ENCODE assay signal across 8 mouse cellular contexts in genomic region chr11:70669582-70670345, GRCm38 (mm10). TPM values are rescaled to one million over a fixed set of nuclear protein-coding genes. Genes with fewer than 3 reads are reported as not detected.
DNase-seq lines count a peak whose midpoint lies in the region; ATAC-seq and TF ChIP-seq lines count a peak whose summit lies in the region.

No protein-coding gene starts in this region.

- peak; percentile 47 for ATAC-seq in forebrain, embryonic 14.5 days
- ATAC-seq in lung, embryonic 16.5 days (ENCODE audit: low read depth): peak; percentile 23

- peak overlapping the region; percentile 97 for H3K4me2 ChIP-seq in forebrain, embryonic 14.5 days (ENCODE audit: low read length)
- H3K4me2 ChIP-seq in lung, embryonic 16.5 days (ENCODE audit: low read depth, low read length): peak overlapping the region; percentile 87

- TF ChIP-seq POLR2A in olfactory bulb, adult 2 months (IDR thresholded peaks at IDR 0.05; ENCODE audit: insufficient read depth, low read depth, low read length): no peak

- H3K9me3 ChIP-seq in ES-E14 (ENCODE audit: control insufficient read depth, insufficient read depth, low read depth, low read length): no peaks in the 10 kb centered on the region
- H3K9me3 ChIP-seq in forebrain, embryonic 14.5 days (replicated peaks; ENCODE audit: control insufficient read depth, low read length): no peaks in the 10 kb centered on the region
- no peaks in the 10 kb centered on the region for H3K9me3 ChIP-seq in lung, embryonic 16.5 days (ENCODE audit: control insufficient read depth, low read length)

- H3K4me3 ChIP-seq in ES-E14 (ENCODE audit: insufficient read depth in 1 of 2, low read depth in 1 of 2, low read length in 2 of 2, poor library complexity in 1 of 2, severe bottlenecking in 1 of 2): peak overlapping the region; percentile 74 to 84
- H3K4me3 ChIP-seq in forebrain, embryonic 14.5 days (ENCODE audit: low read depth, low read length): peak overlapping the region; percentile 68
- H3K4me3 ChIP-seq in lung, embryonic 16.5 days (ENCODE audit: low read length): peak overlapping the region; percentile 69
- peak overlapping the region; percentile 70 for H3K4me3 ChIP-seq in olfactory bulb, adult 2 months (ENCODE audit: insufficient read depth, low read depth, low read length)

- no peaks in the 10 kb centered on the region for H3K27me3 ChIP-seq in forebrain, embryonic 14.5 days (replicated peaks; ENCODE audit: control insufficient read depth, insufficient read depth, low read length)
- H3K27me3 ChIP-seq in lung, embryonic 16.5 days (ENCODE audit: control insufficient read depth, insufficient read depth, low read depth, low read length): no peaks in the 10 kb centered on the region

- no peak for TF ChIP-seq CTCF in olfactory bulb, adult 2 months (IDR thresholded peaks at IDR 0.05; ENCODE audit: insufficient read depth, low read depth, low read length)

- intact Hi-C loops in heart, postnatal 25 days (cut with DNase I): loop anchor here (2.0 kb wide), 1 partner anchor 15 kb away; the partner anchor contains the start of gene Pfn1

- DNase-seq in ES-E14 (ENCODE audit: low read depth, low spot score): peak; percentile 68
- peak; percentile 43 for DNase-seq in c-Kit-negative CD71-positive TER-119-positive erythroid progenitor cells, embryonic 14.5 days (ENCODE audit: low read depth, low spot score)
- DNase-seq in forebrain, embryonic 14.5 days (ENCODE audit: low spot score): peak; percentile 78
- peak; percentile 66 for DNase-seq in heart, postnatal 25 days (ENCODE audit: low spot score)
- peak; percentile 43 to 75 for DNase-seq in layer of hippocampus, adult 18-20 months (ENCODE audit: low spot score in 2 of 2)
- DNase-seq in thymus, postnatal 25 days: peak; percentile 94

- H3K4me1 ChIP-seq in ES-E14 (ENCODE audit: control insufficient read depth in 2 of 2, insufficient read depth in 2 of 2, low read length in 2 of 2, poor library complexity in 1 of 2): peaks cover 0 to 13% of the 10 kb centered on the region in 2 experiments; a peak in 2 of 4 replicates
- peaks cover 14% of the 10 kb centered on the region for H3K4me1 ChIP-seq in forebrain, embryonic 14.5 days (ENCODE audit: control insufficient read depth, insufficient read depth, low read length)
- H3K4me1 ChIP-seq in lung, embryonic 16.5 days (replicated peaks; ENCODE audit: control insufficient read depth, insufficient read depth, low read length): peaks cover 16% of the 10 kb centered on the region
- peaks cover 15% of the 10 kb centered on the region for H3K4me1 ChIP-seq in olfactory bulb, adult 2 months (ENCODE audit: control insufficient read depth, insufficient read depth, low read length)

- H3K27ac ChIP-seq in ES-E14 (ENCODE audit: insufficient read depth, low read depth, low read length, poor library complexity, severe bottlenecking): peak overlapping the region; percentile 95
- peak overlapping the region; percentile 96 for H3K27ac ChIP-seq in forebrain, embryonic 14.5 days (ENCODE audit: low read depth, low read length)
- H3K27ac ChIP-seq in lung, embryonic 16.5 days (ENCODE audit: low read length): peak overlapping the region; percentile 99
- H3K27ac ChIP-seq in olfactory bulb, adult 2 months (ENCODE audit: insufficient read depth, low read depth, low read length): peak overlapping the region; percentile 96

- in situ Hi-C loops in ES-E14 (cut with MboI; ENCODE audit: low sequenced_read_pairs in 2 of 2, unreplicated experiment in 2 of 2): no loop called here

- peak overlapping the region; percentile 95 for H3K9ac ChIP-seq in ES-E14 (ENCODE audit: insufficient read depth, low read depth, low read length, poor library complexity, severe bottlenecking)
- H3K9ac ChIP-seq in forebrain, embryonic 14.5 days (ENCODE audit: low read length): peak overlapping the region; percentile 83
- peak overlapping the region; percentile 81 for H3K9ac ChIP-seq in lung, embryonic 16.5 days (ENCODE audit: low read length)

- WGBS in forebrain, embryonic 14.5 days: under 1% methylated on average over 31 of the region's 31 CpGs
- under 1% methylated on average over 31 of the region's 31 CpGs for WGBS in lung, embryonic 16.5 days
- under 1% methylated on average over 31 of the region's 31 CpGs for WGBS in olfactory bulb, adult 2 months

- H3K36me3 ChIP-seq in ES-E14 (ENCODE audit: control insufficient read depth, insufficient read depth, low read length, poor library complexity, severe bottlenecking): peaks cover 15% of the 10 kb centered on the region
- peaks cover 36% of the 10 kb centered on the region for H3K36me3 ChIP-seq in forebrain, embryonic 14.5 days (ENCODE audit: control insufficient read depth, insufficient read depth, low read length)
- H3K36me3 ChIP-seq in lung, embryonic 16.5 days (ENCODE audit: control insufficient read depth, insufficient read depth, low read length): peaks cover 6% of the 10 kb centered on the region; the same call in 1 of the 2 replicates

TF ChIP-seq in ES-E14, 5 proteins besides CTCF, POLR2A, EP300 and RAD21:
- TF ChIP-seq HCFC1 (IDR thresholded peaks at IDR 0.05; ENCODE audit: borderline replicate concordance, insufficient read depth, low read length) (0 out of 2 replicates have a peak, but pooled peaks have one; percentile 52), MAFK (IDR thresholded peaks at IDR 0.05; ENCODE audit: insufficient read depth, low read depth, low read length) (no peak)

RNA-seq across cellular contexts. Expression of gene Spag7, which starts 0.5 kb away (rescaled TPM):
- 68.0 and 74.5 TPM in 2 replicates for total RNA-seq in ES-E14 (2012; rRNA removed)
- 65.4 and 83.9 TPM in 2 replicates for polyA plus RNA-seq in forebrain, embryonic 14.5 days (2014; fragmentation: Nextera tagmentation; extraction: Ambion mirVana)
- total RNA-seq in heart, postnatal 25 days (2021): 10 to 100 TPM; 89.8 to 99.5 TPM
- 10 to 100 TPM; 50.5 to 51.9 TPM for total RNA-seq in layer of hippocampus, adult 18-20 months (2021)
- 159 and 172 TPM in 2 replicates for polyA plus RNA-seq in lung, embryonic 16.5 days (2015; fragmentation: Nextera tagmentation; extraction: Ambion mirVana)
- not detected in 2 replicates for polyA plus RNA-seq in olfactory bulb, adult 2 months (2012; ENCODE audit: insufficient read depth, insufficient read length, low replicate concordance, missing spikeins)

RNA-seq across cellular contexts. Expression of gene Eno3, which starts 12.8 kb away (rescaled TPM):
- 21.1 and 31.7 TPM in 2 replicates for total RNA-seq in ES-E14 (2012; rRNA removed)
- polyA plus RNA-seq in forebrain, embryonic 14.5 days (2014; fragmentation: Nextera tagmentation; extraction: Ambion mirVana): 5.7 and 5.9 TPM in 2 replicates
- 1,000 to 10,000 TPM; 2,028 to 2,111 TPM for total RNA-seq in heart, postnatal 25 days (2021)
- 1 to 10 TPM; 6.0 to 9.9 TPM for total RNA-seq in layer of hippocampus, adult 18-20 months (2021)
- polyA plus RNA-seq in lung, embryonic 16.5 days (2015; fragmentation: Nextera tagmentation; extraction: Ambion mirVana): 37.9 and 56.8 TPM in 2 replicates
- polyA plus RNA-seq in olfactory bulb, adult 2 months (2012; ENCODE audit: insufficient read depth, insufficient read length, low replicate concordance, missing spikeins): not detected in 2 replicates

RNA-seq across cellular contexts. Expression of gene Pfn1, which starts 15.3 kb away (rescaled TPM):
- 474 and 732 TPM in 2 replicates for total RNA-seq in ES-E14 (2012; rRNA removed)
- 793 and 798 TPM in 2 replicates for polyA plus RNA-seq in forebrain, embryonic 14.5 days (2014; fragmentation: Nextera tagmentation; extraction: Ambion mirVana)
- 100 to 1,000 TPM; 290 to 310 TPM for total RNA-seq in heart, postnatal 25 days (2021)
- 100 to 1,000 TPM; 326 to 341 TPM for total RNA-seq in layer of hippocampus, adult 18-20 months (2021)
- 1,825 and 2,189 TPM in 2 replicates for polyA plus RNA-seq in lung, embryonic 16.5 days (2015; fragmentation: Nextera tagmentation; extraction: Ambion mirVana)
- polyA plus RNA-seq in olfactory bulb, adult 2 months (2012; ENCODE audit: insufficient read depth, insufficient read length, low replicate concordance, missing spikeins): 496 and 550 TPM in 2 replicates

RNA-seq across cellular contexts. Expression of gene Camta2, which starts 18.1 kb away (rescaled TPM):
- total RNA-seq in ES-E14 (2012; rRNA removed): 3.9 and 5.6 TPM in 2 replicates
- 8.7 and 14.9 TPM in 2 replicates for polyA plus RNA-seq in forebrain, embryonic 14.5 days (2014; fragmentation: Nextera tagmentation; extraction: Ambion mirVana)
- total RNA-seq in heart, postnatal 25 days (2021): 10 to 100 TPM; 36.3 to 42.1 TPM
- 100 to 1,000 TPM; 330 to 389 TPM for total RNA-seq in layer of hippocampus, adult 18-20 months (2021)
- 14.8 and 15.6 TPM in 2 replicates for polyA plus RNA-seq in lung, embryonic 16.5 days (2015; fragmentation: Nextera tagmentation; extraction: Ambion mirVana)
- polyA plus RNA-seq in olfactory bulb, adult 2 months (2012; ENCODE audit: insufficient read depth, insufficient read length, low replicate concordance, missing spikeins): not detected in 2 replicates

RNA-seq across cellular contexts. Expression of gene Slc25a11, which starts 22.5 kb away (rescaled TPM):
- total RNA-seq in ES-E14 (2012; rRNA removed): 84.5 and 97.4 TPM in 2 replicates
- 165 and 190 TPM in 2 replicates for polyA plus RNA-seq in forebrain, embryonic 14.5 days (2014; fragmentation: Nextera tagmentation; extraction: Ambion mirVana)
- total RNA-seq in heart, postnatal 25 days (2021): 100 to 1,000 TPM; 550 to 562 TPM
- total RNA-seq in layer of hippocampus, adult 18-20 months (2021): 100 to 1,000 TPM; 121 to 123 TPM
- polyA plus RNA-seq in lung, embryonic 16.5 days (2015; fragmentation: Nextera tagmentation; extraction: Ambion mirVana): 156 and 171 TPM in 2 replicates
- not detected in 2 replicates for polyA plus RNA-seq in olfactory bulb, adult 2 months (2012; ENCODE audit: insufficient read depth, insufficient read length, low replicate concordance, missing spikeins)

Comparison
In these comparisons a context has a peak if more than half of its experiments do, and no peak if none do; other contexts are left out.
1. Peak in every context shown above with its lines: DNase-seq, ATAC-seq, H3K4me3 ChIP-seq and H3K27ac ChIP-seq.
2. DNase-seq: peak in every context shown above with its lines; median percentile 94 in thymus, postnatal 25 days; 78 in forebrain, embryonic 14.5 days; 68 in ES-E14; 66 in heart, postnatal 25 days; 59 in layer of hippocampus, adult 18-20 months; 43 in c-Kit-negative CD71-positive TER-119-positive erythroid progenitor cells, embryonic 14.5 days.
3. RNA of gene Eno3, which starts 12.8 kb away (total RNA-seq): 2,028 to 2,111 TPM in heart, postnatal 25 days; 21.1 to 31.7 TPM in ES-E14 and 6.0 to 9.9 TPM in layer of hippocampus, adult 18-20 months; every median in the first group is over 10 times any median in the second.